Mouse (Mus musculus): ENCODE results near the gene Cmah. TPM values are rescaled to one million over a fixed set of nuclear protein-coding genes. Genes with fewer than 3 reads are reported as not detected.

Gene Cmah
- 2.7 and 3.5 TPM in 2 replicates for polyA plus RNA-seq (2012; rRNA removed)

GRCm38 (mm10) chr13:24327201-24327600 is at the start of gene Cmah:
TSS of gene Cmah (plus strand) at chr13:24327404.
- Histone ChIP-seq H3K4me3 (replicated peaks; ENCODE audit: extremely low read depth, low read depth, low read length) (no peak within 1 kb of the TSS), H3K4me1 (ENCODE audit: control insufficient read depth, insufficient read depth, low read length) (peaks cover 8% of the 10 kb centered on the region)
- no peak for DNase-seq
- TF ChIP-seq POLR2A (IDR thresholded peaks at IDR 0.05; ENCODE audit: borderline replicate concordance, extremely low read depth, low read depth, low read length) (no peak), CTCF (IDR thresholded peaks at IDR 0.05; ENCODE audit: insufficient read depth, low read length) (no peak)
- 79% methylated on average over 5 of the region's 5 CpGs for WGBS

- WGBS = 52% methylated on average over 11 of the region's 11 CpGs
- Histone ChIP-seq H3K4me1 (ENCODE audit: control insufficient read depth, insufficient read depth, low read length) (0 out of 2 replicates have a peak, but pooled peaks cover 2% of the 10 kb centered on the region), H3K4me3 (replicated peaks; ENCODE audit: extremely low read depth, low read depth, low read length) (peak overlapping the region; percentile 33)
These were observed 47.8 kb upstream of the Cmah start for GRCm38 (mm10) chr13:24279407-24279761.

GRCm38 (mm10) chr13:24279762-24280438 is 47.3 kb upstream of the Cmah start:
- TF ChIP-seq POLR2A (IDR thresholded peaks at IDR 0.05; ENCODE audit: borderline replicate concordance, extremely low read depth, low read depth, low read length) = no peak
- TF ChIP-seq CTCF (IDR thresholded peaks at IDR 0.05; ENCODE audit: insufficient read depth, low read length) = no peak
- H3K4me1 ChIP-seq (ENCODE audit: control insufficient read depth, insufficient read depth, low read length) = 0 out of 2 replicates have a peak, but pooled peaks cover 2% of the 10 kb centered on the region
- peak; percentile 34 for DNase-seq
- 8% methylated on average over 21 of the region's 21 CpGs for WGBS
- H3K4me3 ChIP-seq (replicated peaks; ENCODE audit: extremely low read depth, low read depth, low read length) = peak overlapping the region; percentile 66

More at GRCm38 (mm10) chr13:24279407-24279761, 47.8 kb upstream of the Cmah start:
- no peak for DNase-seq
- TF ChIP-seq CTCF (IDR thresholded peaks at IDR 0.05; ENCODE audit: insufficient read depth, low read length) (no peak), POLR2A (IDR thresholded peaks at IDR 0.05; ENCODE audit: borderline replicate concordance, extremely low read depth, low read depth, low read length) (no peak)

GRCm38 (mm10) chr13:24280439-24281431 is 46.5 kb upstream of the Cmah start, which contains the start of gene Carmil1:
TSS of gene Carmil1 (minus strand) at chr13:24280795.
- peak; percentile 86 for DNase-seq
- under 1% methylated on average over 95 of the region's 96 CpGs for WGBS
- Histone ChIP-seq H3K4me1 (ENCODE audit: control insufficient read depth, insufficient read depth, low read length) (0 out of 2 replicates have a peak, but pooled peaks cover 2% of the 10 kb centered on the region), H3K4me3 (replicated peaks; ENCODE audit: extremely low read depth, low read depth, low read length) (peak within 1 kb of the TSS; percentile 66)
- TF ChIP-seq POLR2A (IDR thresholded peaks at IDR 0.05; ENCODE audit: borderline replicate concordance, extremely low read depth, low read depth, low read length) = peak; percentile 55; the same call in 1 of the 2 replicates
- peak; percentile 55 for TF ChIP-seq CTCF (IDR thresholded peaks at IDR 0.05; ENCODE audit: insufficient read depth, low read length)

GRCm38 (mm10) chr13:24287381-24287780 is 39.8 kb upstream of the Cmah start:
- Histone ChIP-seq H3K4me3 (replicated peaks; ENCODE audit: extremely low read depth, low read depth, low read length) (no peak overlapping the region), H3K4me1 (ENCODE audit: control insufficient read depth, insufficient read depth, low read length) (no peaks in the 10 kb centered on the region; the same call in 1 of the 2 replicates)
- 69% methylated on average over 2 of the region's 2 CpGs for WGBS
- TF ChIP-seq CTCF (IDR thresholded peaks at IDR 0.05; ENCODE audit: insufficient read depth, low read length) = no peak
- no peak for TF ChIP-seq POLR2A (IDR thresholded peaks at IDR 0.05; ENCODE audit: borderline replicate concordance, extremely low read depth, low read depth, low read length)
- DNase-seq = no peak

GRCm38 (mm10) chr13:24297252-24297651 is 30.0 kb upstream of the Cmah start:
- no peak overlapping the region for H3K4me3 ChIP-seq (replicated peaks; ENCODE audit: extremely low read depth, low read depth, low read length)
- no peaks in the 10 kb centered on the region for H3K4me1 ChIP-seq (ENCODE audit: control insufficient read depth, insufficient read depth, low read length)
- peak; percentile 36 for DNase-seq
- 18% methylated on average over 4 of the region's 4 CpGs for WGBS
- TF ChIP-seq POLR2A (IDR thresholded peaks at IDR 0.05; ENCODE audit: borderline replicate concordance, extremely low read depth, low read depth, low read length) = no peak
- TF ChIP-seq CTCF (IDR thresholded peaks at IDR 0.05; ENCODE audit: insufficient read depth, low read length) = peak; percentile 73

- DNase-seq = no peak
- WGBS = 86% methylated on average over 4 of the region's 4 CpGs
- no peaks in the 10 kb centered on the region for H3K4me1 ChIP-seq (ENCODE audit: control insufficient read depth, insufficient read depth, low read length)
- no peak for TF ChIP-seq POLR2A (IDR thresholded peaks at IDR 0.05; ENCODE audit: borderline replicate concordance, extremely low read depth, low read depth, low read length)
- TF ChIP-seq CTCF (IDR thresholded peaks at IDR 0.05; ENCODE audit: insufficient read depth, low read length) = no peak
- H3K4me3 ChIP-seq (replicated peaks; ENCODE audit: extremely low read depth, low read depth, low read length) = no peak overlapping the region
These were observed 21.7 kb upstream of the Cmah start for GRCm38 (mm10) chr13:24305486-24305885.

- Histone ChIP-seq H3K4me3 (replicated peaks; ENCODE audit: extremely low read depth, low read depth, low read length) (no peak overlapping the region), H3K4me1 (ENCODE audit: control insufficient read depth, insufficient read depth, low read length) (no peaks in the 10 kb centered on the region)
- TF ChIP-seq CTCF (IDR thresholded peaks at IDR 0.05; ENCODE audit: insufficient read depth, low read length) (peak; percentile 57), POLR2A (IDR thresholded peaks at IDR 0.05; ENCODE audit: borderline replicate concordance, extremely low read depth, low read depth, low read length) (no peak)
- WGBS = 48% methylated on average over 4 of the region's 4 CpGs
- no peak for DNase-seq
These were observed 21.0 kb upstream of the Cmah start for GRCm38 (mm10) chr13:24306248-24306647.

All from lung, adult 2 months (tissue).